22 mouse cellular contexts compared by ENCODE assay signal in genomic region chr9:21194787-21195493, GRCm38 (mm10). TPM values are rescaled to one million over a fixed set of nuclear protein-coding genes. Genes with fewer than 3 reads are reported as not detected.
DNase-seq lines count a peak whose midpoint lies in the region; ATAC-seq and TF ChIP-seq lines count a peak whose summit lies in the region.
"Had no signal": no experiment of that assay in that cellular context is flagged by ENCODE, and none has a peak within 500 bp of the region (broad histone marks: within the 10 kb centered on the region; RNA-seq: fewer than 3 reads in every experiment).

No protein-coding gene starts in this region.

- H3K27me3 ChIP-seq in CH12.LX (replicated peaks) = no peaks in the 10 kb centered on the region
- H3K27me3 ChIP-seq: forebrain, embryonic 13.5 days; heart, embryonic 13.5 days; hindbrain, embryonic 15.5 days; limb, embryonic 13.5 days had no signal

- no peak overlapping the region for H3K4me2 ChIP-seq in CH12.LX (ENCODE audit: insufficient read depth, low read depth, poor library complexity, severe bottlenecking)
- H3K4me2 ChIP-seq: forebrain, embryonic 13.5 days; heart, embryonic 13.5 days; hindbrain, embryonic 15.5 days; limb, embryonic 13.5 days; midbrain, embryonic 12.5 days had no signal

- TF ChIP-seq RAD21 in CH12.LX (IDR thresholded peaks at IDR 0.05; ENCODE audit: low read depth, low read length) = no peak

- in situ Hi-C loops in CH12.LX (cut with MboI; ENCODE audit: low pct_ligation_motif_present, low pct_unique_long_range_greater_than_20kb, low sequenced_read_pairs) = no loop called here

- DNase-seq in lung, adult 18-20 months = peak; percentile 25 to 26
- no peak for DNase-seq in lung, postnatal 14 days
- DNase-seq in CH12.LX (ENCODE audit: extremely low read depth) = peak; percentile 78
- DNase-seq in spleen, postnatal 36 days (ENCODE audit: low spot score in 2 of 2) = peak; percentile 73 to 81
- no peak for DNase-seq in cerebellum, adult 11 months
- no peak for DNase-seq in urinary bladder, postnatal 36 days (ENCODE audit: low spot score in 2 of 2)
- DNase-seq: adrenal gland, postnatal 25 days; cerebellum, adult 11-12 months; heart, adult 18-20 months; lung, postnatal 4 days; thymus, postnatal 25 days had no signal

- H3K4me1 ChIP-seq in CH12.LX (ENCODE audit: control insufficient read depth in 1 of 2, insufficient read depth in 2 of 2) = peaks cover 27 to 58% of the 10 kb centered on the region in 2 experiments

- H3K9me3 ChIP-seq in CH12.LX (replicated peaks; ENCODE audit: low read length) = no peaks in the 10 kb centered on the region
- H3K9me3 ChIP-seq: embryonic facial prominence, embryonic 10.5 days; forebrain, embryonic 13.5 days; heart, embryonic 13.5 days; hindbrain, embryonic 15.5 days; limb, embryonic 13.5 days; midbrain, embryonic 12.5 days had no signal

- no peak overlapping the region for H3K9ac ChIP-seq in CH12.LX (ENCODE audit: insufficient read depth, low read depth)
- H3K9ac ChIP-seq: forebrain, embryonic 13.5 days; heart, embryonic 13.5 days; hindbrain, embryonic 15.5 days; limb, embryonic 13.5 days; midbrain, embryonic 12.5 days had no signal

- H3K36me3 ChIP-seq in CH12.LX (replicated peaks in 1 of 2; ENCODE audit: control insufficient read depth in 1 of 2, insufficient read depth in 1 of 2, low read length in 1 of 2) = peaks cover 35 to 61% of the 10 kb centered on the region in 2 experiments
- H3K36me3 ChIP-seq: embryonic facial prominence, embryonic 10.5 days; hindbrain, embryonic 15.5 days; limb, embryonic 13.5 days; midbrain, embryonic 12.5 days had no signal

- TF ChIP-seq EP300 in CH12.LX (IDR thresholded peaks at IDR 0.05; ENCODE audit: low read length) = peak; percentile 64

- no peak for TF ChIP-seq CTCF in CH12.LX (conservative IDR thresholded peaks at IDR 0.05 in 1 of 2, IDR thresholded peaks at IDR 0.05 in 1 of 2; ENCODE audit: low read depth in 2 of 2, low read length in 2 of 2)

- dilution Hi-C loops in CH12.LX (cut with MboI; ENCODE audit: extremely low pct_ligation_motif_present, extremely low pct_unique_long_range_greater_than_20kb, low sequenced_read_pairs) = no loop called here

- no peak overlapping the region for H3K27ac ChIP-seq in CH12.LX (ENCODE audit: insufficient read depth, low read depth)
- H3K27ac ChIP-seq: embryonic facial prominence, embryonic 10.5 days; forebrain, embryonic 13.5 days; heart, embryonic 13.5 days; kidney, postnatal 0 days; limb, embryonic 13.5 days had no signal

- H3K4me3 ChIP-seq in CH12.LX (replicated peaks in 1 of 3; ENCODE audit: low read depth in 2 of 3, low read length in 2 of 3, poor library complexity in 1 of 3) = no peak overlapping the region
- H3K4me3 ChIP-seq: embryonic facial prominence, embryonic 10.5 days; forebrain, embryonic 13.5 days; heart, embryonic 13.5 days; hindbrain, embryonic 15.5 days; limb, embryonic 13.5 days; midbrain, embryonic 12.5 days; myocyte had no signal

- no peaks in the 10 kb centered on the region for H3K79me2 ChIP-seq in CH12.LX (replicated peaks; ENCODE audit: control insufficient read depth, extremely low read depth, insufficient read depth, poor library complexity, severe bottlenecking)

- no peak for TF ChIP-seq POLR2A in CH12.LX (IDR thresholded peaks at IDR 0.05; ENCODE audit: low read depth, low read length)

- ATAC-seq in hematopoietic stem cell, adult 5-6 weeks (replicated peaks in 1 of 2; ENCODE audit: insufficient read depth in 1 of 2, low FRiP score in 2 of 2, low TSS enrichment in 1 of 2, low read depth in 1 of 2, poor library complexity in 2 of 2, severe bottlenecking in 2 of 2) = peak; percentile 41 to 44; a peak in 2 of 4 replicates
- ATAC-seq: forebrain, embryonic 13.5 days; intestine, postnatal 0 days had no signal

TF ChIP-seq in CH12.LX, 34 proteins besides CTCF, POLR2A, EP300 and RAD21:
- TF ChIP-seq MAX (IDR thresholded peaks at IDR 0.05; ENCODE audit: low read length) (no peak), BHLHE40 (IDR thresholded peaks at IDR 0.05; ENCODE audit: low read depth, low read length) (peak; percentile 74), USF1 (IDR thresholded peaks at IDR 0.05; ENCODE audit: low read depth, low read length) (no peak), IRF4 (IDR thresholded peaks at IDR 0.05; ENCODE audit: low read depth, low read length) (0 out of 2 replicates have a peak, but pooled peaks have one; percentile 36), HCFC1 (IDR thresholded peaks at IDR 0.05; ENCODE audit: low read depth, low read length) (no peak), MEF2A (IDR thresholded peaks at IDR 0.05; ENCODE audit: borderline replicate concordance, low read depth, low read length) (no peak)

RNA-seq across cellular contexts. Expression of gene Pde4a, which starts 29.4 kb away (rescaled TPM):
- 4.1 and 4.8 TPM in 2 replicates for total RNA-seq in CH12.LX (2012; rRNA removed)
- total RNA-seq in CH12.LX (2014; rRNA removed) = 1.2 and 1.7 TPM in 2 replicates
- polyA plus RNA-seq in CH12.LX (2012; ENCODE audit: insufficient read length, low read depth) = 7.2 and 7.6 TPM in 2 replicates
- total RNA-seq in hematopoietic stem cell, adult 5-6 weeks (2017) = 2.7 and 4.8 TPM in 2 replicates

RNA-seq across cellular contexts. Expression of gene Keap1, which starts 44.2 kb away (rescaled TPM):
- total RNA-seq in CH12.LX (2012; rRNA removed) (41.7 and 42.8 TPM in 2 replicates), CH12.LX (2014; rRNA removed) (16.2 and 18.4 TPM in 2 replicates)
- polyA plus RNA-seq in CH12.LX (2012; ENCODE audit: insufficient read length, low read depth) = 30.0 and 31.2 TPM in 2 replicates
- total RNA-seq in hematopoietic stem cell, adult 5-6 weeks (2017) = 37.4 and 39.0 TPM in 2 replicates

RNA-seq across cellular contexts. Expression of gene Cdc37, which starts 45.2 kb away (rescaled TPM):
- 227 and 230 TPM in 2 replicates for total RNA-seq in CH12.LX (2012; rRNA removed)
- total RNA-seq in CH12.LX (2014; rRNA removed) = 84.1 and 87.2 TPM in 2 replicates
- polyA plus RNA-seq in CH12.LX (2012; ENCODE audit: insufficient read length, low read depth) = 447 and 532 TPM in 2 replicates
- 238 and 347 TPM in 2 replicates for total RNA-seq in hematopoietic stem cell, adult 5-6 weeks (2017)

RNA-seq across cellular contexts. Expression of gene S1pr5, which starts 53.3 kb away (rescaled TPM):
- not detected in 2 replicates for total RNA-seq in CH12.LX (2012; rRNA removed)
- not detected in 2 replicates for total RNA-seq in CH12.LX (2014; rRNA removed)
- polyA plus RNA-seq in CH12.LX (2012; ENCODE audit: insufficient read length, low read depth) = not detected in 2 replicates
- total RNA-seq in hematopoietic stem cell, adult 5-6 weeks (2017) = 0.25 and 0.50 TPM in 2 replicates
- polyA plus RNA-seq: intestine, postnatal 0 days; kidney, postnatal 0 days; testis, adult 2 months had no signal

Comparison
In these comparisons a context has a peak if more than half of its experiments do, and no peak if none do; other contexts are left out.
1. DNase-seq: peak in lung, adult 18-20 months (2 of 2), CH12.LX (single experiment) and spleen, postnatal 36 days (2 of 2); none in lung, postnatal 14 days (single experiment), cerebellum, adult 11 months (single experiment) and urinary bladder, postnatal 36 days (0 of 2).